Mouse (Mus musculus): Measurements from ENCODE around the gene Stap1.

Stap1 gene

DNA sequence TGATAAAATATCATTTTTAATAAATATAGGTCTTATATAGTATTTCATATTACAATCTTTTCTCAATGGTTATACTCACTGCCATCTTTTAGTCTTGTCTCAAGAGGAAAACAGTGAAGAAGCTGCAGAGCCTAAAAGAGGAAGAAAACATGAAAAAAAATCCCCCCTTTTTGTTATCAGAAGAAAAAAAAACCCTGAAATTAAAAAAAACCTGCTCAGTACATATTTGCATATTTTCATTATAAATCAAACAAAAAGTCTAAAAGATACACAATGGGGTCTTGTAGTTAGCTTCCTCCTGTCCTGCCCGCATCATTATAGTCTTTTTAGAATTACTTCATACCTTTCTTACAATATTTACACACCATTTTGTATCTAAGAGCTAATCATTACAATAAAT is 57.2 kb downstream of the Stap1 start:
- no peak for DNase-seq (ENCODE audit: low spot score in 2 of 2)

DNA sequence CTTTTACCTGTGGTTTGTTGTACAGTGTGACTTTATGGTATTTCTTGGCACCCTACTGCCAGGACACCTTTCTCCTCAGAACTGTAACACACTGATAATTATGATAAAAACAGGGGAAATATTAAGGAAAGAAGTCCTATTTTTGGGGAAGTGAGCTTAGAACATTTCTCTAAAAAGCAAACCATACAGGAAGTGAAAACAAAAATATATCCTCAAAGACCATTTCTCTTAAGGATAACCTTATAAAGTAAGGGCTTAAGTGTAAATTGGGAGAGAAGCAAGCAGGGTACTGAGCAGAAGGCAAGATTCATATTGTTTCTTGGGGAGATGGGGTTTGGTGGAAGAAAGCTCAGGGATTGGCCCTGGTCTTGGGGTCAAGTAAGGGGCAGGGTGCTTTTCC is 58.3 kb downstream of the Stap1 start:
- no peak for DNase-seq (ENCODE audit: low spot score in 2 of 2)
